Mouse (Mus musculus) C2C12 (cell line): ENCODE data around the gene Mpig6b. TPM values are rescaled to one million over a fixed set of nuclear protein-coding genes. Genes with fewer than 3 reads are reported as not detected.

ENCODE experiments used
- H3K27me3 ChIP-seq: one replicate; pipeline ENCODE4 v1.6.1; 2011; ENCODE audit not compliant: control insufficient read depth, insufficient read depth, insufficient read length
- H3K36me3 ChIP-seq: one replicate; pipeline ENCODE4 v1.6.1; 2011; ENCODE audit not compliant: control insufficient read depth, insufficient read depth
- H3K4me3 ChIP-seq: one replicate; pipeline ENCODE4 v1.5.1; 2011; ENCODE audit warnings: mild to moderate bottlenecking, control low read depth; ENCODE audit not compliant: poor library complexity, insufficient read depth, severe bottlenecking
- H3K79me2 ChIP-seq: one replicate; pipeline ENCODE4 v1.6.1; 2011; ENCODE audit not compliant: control insufficient read depth, insufficient read depth
- H3K79me3 ChIP-seq: one replicate; pipeline ENCODE4 v1.6.1; 2011; ENCODE audit warnings: low read depth, control low read depth
- H3ac ChIP-seq: one replicate; pipeline ENCODE3; 2011; ENCODE audit warnings: low read depth; ENCODE audit not compliant: control insufficient read depth, insufficient read length
- CEBPB ChIP-seq: IDR thresholded peaks from one replicate; pipeline ENCODE4 v1.6.1; 2011; ENCODE audit warnings: low read depth, mild to moderate bottlenecking, control low read depth, moderate library complexity
- CTCF ChIP-seq: IDR thresholded peaks from one replicate; pipeline ENCODE4 v1.5.1; 2011; ENCODE audit not compliant: control insufficient read depth, insufficient read depth, insufficient read length
- FOSL1 ChIP-seq: IDR thresholded peaks from one replicate; pipeline ENCODE4 v1.8.0; 2011; ENCODE audit warnings: mild to moderate bottlenecking, low read length; ENCODE audit not compliant: poor library complexity, insufficient read depth, severe bottlenecking
- MAX ChIP-seq: IDR thresholded peaks from one replicate; pipeline ENCODE4 v1.6.1; 2011; ENCODE audit warnings: mild to moderate bottlenecking, control low read depth
- MYOD1 ChIP-seq: IDR thresholded peaks from one replicate; pipeline ENCODE4 v1.6.1; 2011; ENCODE audit warnings: low read depth; ENCODE audit not compliant: control insufficient read depth, insufficient read length
- MYOG ChIP-seq: IDR thresholded peaks from one replicate; pipeline ENCODE4 v1.6.1; 2011; ENCODE audit not compliant: control insufficient read depth, insufficient read length; ENCODE audit errors: extremely low read depth
- USF1 ChIP-seq: IDR thresholded peaks from one replicate; pipeline ENCODE4 v1.6.1; 2011; ENCODE audit warnings: low read depth, mild to moderate bottlenecking, control low read depth, moderate library complexity
- polyA plus RNA-seq: library from polyadenylated mRNA; unstranded; fragments of >200 nt; fragmentation: generic; extraction: Trizol; gene quantifications from one replicate; pipeline ENCODE4 v1.2.1, GENCODE M21; 2012; ENCODE audit warnings: missing spikeins

Mpig6b gene
- polyA plus RNA-seq, 1 experiment: 0.04 TPM

- TF ChIP-seq MYOG (no peak), CEBPB (no peak), USF1 (no peak), CTCF (no peak), FOSL1 (no peak)
- Histone ChIP-seq H3ac (peak overlapping the region; percentile 12), H3K36me3 (peaks cover 16% of the 10 kb centered on the region), H3K4me3 (peak overlapping the region; percentile 57), H3K79me3 (peaks cover 3% of the 10 kb centered on the region), H3K79me2 (peaks cover 17% of the 10 kb centered on the region), H3K27me3 (no peaks in the 10 kb centered on the region)
These were observed 24.4 kb upstream of the Mpig6b start for GRCm38 (mm10) chr17:35090166-35090932.

DNA sequence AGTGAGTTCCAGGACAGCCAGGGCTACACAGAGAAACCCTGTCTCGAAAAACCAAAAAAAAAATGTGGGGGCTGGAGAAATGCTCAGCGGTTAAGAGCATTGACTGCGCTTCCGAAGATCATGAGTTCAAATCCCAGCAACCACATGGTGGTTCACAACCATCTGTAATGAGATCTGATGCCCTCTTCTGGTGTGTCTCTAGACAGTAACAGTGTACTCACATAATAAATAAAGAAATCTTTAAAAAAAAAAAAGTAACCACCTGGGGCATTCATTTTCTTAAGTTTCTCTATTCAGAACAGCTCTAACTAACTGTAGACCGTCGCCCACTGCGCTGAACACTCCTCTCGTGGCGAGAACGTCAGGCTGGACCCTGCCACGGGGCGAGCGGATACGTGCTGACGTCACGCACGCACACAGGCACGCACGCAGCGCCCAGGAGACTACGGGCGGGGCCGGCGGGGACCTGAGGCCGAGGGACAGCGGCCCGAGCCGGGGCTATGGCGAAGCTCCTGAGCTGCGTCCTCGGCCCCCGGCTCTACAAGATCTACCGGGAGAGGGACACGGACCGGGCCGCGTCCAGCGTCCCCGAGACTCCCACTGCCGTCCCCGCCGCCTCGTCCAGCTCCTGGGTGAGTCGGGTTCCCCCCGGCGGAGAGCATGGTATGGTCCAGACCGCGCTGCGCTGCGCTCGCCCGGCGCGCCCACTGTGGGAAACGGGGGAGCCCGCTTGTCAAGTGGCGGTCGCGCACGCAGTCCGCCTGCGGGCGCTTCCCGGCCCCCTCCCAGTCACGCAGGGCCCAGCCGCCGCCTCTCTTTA is 23.1 kb upstream of the Mpig6b start, which contains the start of gene Abhd16a:
Abhd16a (plus strand) TSS at position 439 of the 820 bp plus-strand sequence.
- Histone ChIP-seq H3K27me3 (no peaks in the 10 kb centered on the region), H3K79me2 (peaks cover 17% of the 10 kb centered on the region), H3K36me3 (peaks cover 7% of the 10 kb centered on the region), H3K79me3 (peaks cover 3% of the 10 kb centered on the region), H3K4me3 (peak within 1 kb of the TSS; percentile 57), H3ac (peak within 1 kb of the TSS; percentile 99)
- no peak for TF ChIP-seq MYOD1
- no peak for TF ChIP-seq CTCF
- peak; percentile 87 for TF ChIP-seq MAX

DNA sequence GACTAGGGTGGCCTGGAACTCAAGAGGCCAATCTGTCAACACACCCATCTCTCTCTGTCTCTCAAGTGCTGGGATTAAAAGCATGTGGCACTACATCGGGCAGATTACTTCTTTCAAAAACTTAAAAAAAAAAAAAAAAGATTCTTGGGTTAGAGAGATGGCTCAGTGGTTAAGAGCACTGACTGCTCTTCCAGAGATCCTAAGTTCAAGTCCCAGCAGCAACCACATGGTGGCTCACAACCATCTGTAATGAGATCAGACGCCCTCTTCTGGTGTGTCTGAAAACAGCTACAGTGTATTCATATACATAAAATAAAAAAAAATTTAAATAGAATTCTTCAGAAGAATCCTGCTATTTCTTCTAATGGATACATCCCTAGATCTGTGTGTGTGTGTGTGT is 22.2 kb upstream of the Mpig6b start:
- TF ChIP-seq MAX (no peak), MYOD1 (no peak), FOSL1 (no peak)
- H3K27me3 ChIP-seq: peaks cover 3% of the 10 kb centered on the region

DNA sequence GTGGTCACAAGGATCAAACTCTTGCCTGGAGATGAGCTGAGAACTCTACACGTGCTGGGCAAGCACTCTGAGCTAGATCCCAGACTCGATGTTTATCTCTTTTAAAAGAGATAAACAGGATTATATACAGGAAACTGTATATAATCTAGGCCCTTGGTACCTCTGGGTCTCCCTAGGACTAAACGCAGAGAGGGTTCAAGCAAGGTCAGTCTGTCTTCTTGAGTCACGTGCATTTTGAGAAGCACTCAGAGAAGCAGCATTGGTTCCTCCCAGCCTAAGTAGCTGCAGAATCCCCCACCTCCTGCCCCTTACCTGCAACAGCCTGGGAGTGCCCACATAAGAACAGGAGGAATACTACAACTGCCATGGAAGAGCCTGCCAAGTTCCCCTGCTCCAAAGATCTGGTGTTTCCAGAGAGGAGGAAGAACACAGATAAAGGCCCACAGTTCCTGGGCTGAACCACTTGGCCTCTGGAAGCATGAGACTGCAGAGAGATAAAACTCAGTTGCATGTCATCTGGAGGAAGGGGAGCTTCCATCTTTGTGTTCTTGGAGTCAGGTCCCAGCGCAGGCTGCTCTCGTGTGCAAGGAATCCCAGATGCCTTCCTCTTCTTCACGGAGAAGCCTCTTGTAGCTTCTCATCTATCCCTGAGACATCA is 19.4 kb upstream of the Mpig6b start, which contains the start of gene Ly6g6f:
Ly6g6f (minus strand) TSS at position 403 of the 658 bp plus-strand sequence.
- no peak within 1 kb of the TSS for H3K4me3 ChIP-seq
- H3K27me3 ChIP-seq: peaks cover 8% of the 10 kb centered on the region

More for the DNA sequence above, 22.2 kb upstream of the Mpig6b start:
- Histone ChIP-seq H3K36me3 (peaks cover 7% of the 10 kb centered on the region), H3K79me2 (peaks cover 17% of the 10 kb centered on the region), H3ac (no peak overlapping the region), H3K4me3 (no peak overlapping the region), H3K79me3 (peaks cover 3% of the 10 kb centered on the region)

DNA sequence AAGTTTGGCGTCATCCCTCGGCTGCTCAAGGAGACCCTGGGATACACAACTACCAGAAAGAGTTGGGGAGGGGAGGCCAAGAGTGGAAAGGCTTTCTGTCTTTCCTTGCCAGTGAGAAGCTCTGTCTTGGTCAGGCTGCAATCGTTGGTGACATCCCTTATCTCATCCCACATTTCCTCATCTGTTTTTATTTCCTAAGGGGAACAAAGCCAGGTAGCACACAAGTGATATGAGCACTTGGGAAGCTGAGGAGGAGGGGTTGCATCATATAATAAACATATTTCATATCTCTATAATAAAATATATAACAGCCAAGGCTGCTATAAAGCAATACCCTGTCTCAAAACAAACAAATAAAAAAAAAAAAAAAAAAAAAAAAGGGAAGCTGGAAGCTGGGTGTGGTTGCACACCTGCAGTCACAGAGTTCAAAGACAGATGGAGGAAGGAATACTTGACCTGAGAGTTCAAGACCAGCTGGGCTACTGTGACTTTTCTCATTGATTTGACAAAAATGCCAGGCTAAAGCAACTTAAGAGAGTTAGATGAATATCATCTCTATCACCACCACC is 18.0 kb upstream of the Mpig6b start:
- no peak for TF ChIP-seq MYOG
- no peak for TF ChIP-seq MAX
- TF ChIP-seq MYOD1: no peak
- TF ChIP-seq CTCF: no peak
- TF ChIP-seq USF1: no peak
- no peak for TF ChIP-seq FOSL1
- TF ChIP-seq CEBPB: no peak
- Histone ChIP-seq H3ac (no peak overlapping the region), H3K79me2 (no peaks in the 10 kb centered on the region), H3K4me3 (no peak overlapping the region), H3K36me3 (no peaks in the 10 kb centered on the region), H3K27me3 (peaks cover 8% of the 10 kb centered on the region), H3K79me3 (no peaks in the 10 kb centered on the region)

More for the DNA sequence above, 19.4 kb upstream of the Mpig6b start, which contains the start of gene Ly6g6f:
- Histone ChIP-seq H3ac (no peak within 1 kb of the TSS), H3K36me3 (no peaks in the 10 kb centered on the region), H3K79me3 (no peaks in the 10 kb centered on the region), H3K79me2 (peaks cover 9% of the 10 kb centered on the region)
- TF ChIP-seq MYOD1 (no peak), CTCF (no peak), MAX (no peak), CEBPB (no peak), FOSL1 (no peak), MYOG (no peak), USF1 (no peak)
